Mouse (Mus musculus) hindbrain, embryonic 16.5 days (tissue): ENCODE data around the gene Nrxn2. TPM values are rescaled to one million over a fixed set of nuclear protein-coding genes. Genes with fewer than 3 reads are reported as not detected.
A peak's percentile ranks its signal among the peaks of the same experiment; 100 is the strongest.

Source experiments
- ATAC-seq: fragments of 200-750 bp; cut with Nextera tagmentation; 2 replicates; pipeline ENCODE4 v1.8.0; 2017; ENCODE audit warnings: moderate TSS enrichment, moderate library complexity
- H3K27ac ChIP-seq: fragments of 300-500 bp; sonication (generic); 2 replicates; pipeline ENCODE4 v1.5.1; 2014; ENCODE audit warnings: low read depth, mild to moderate bottlenecking, control low read depth, low read length, moderate library complexity
- H3K27me3 ChIP-seq: fragments of 300-500 bp; sonication (generic); replicated peaks from 2 replicates; pipeline ENCODE4 v1.6.1; 2014; ENCODE audit warnings: low read length; ENCODE audit not compliant: control insufficient read depth, insufficient read depth
- H3K36me3 ChIP-seq: fragments of 300-500 bp; sonication (generic); 2 replicates; pipeline ENCODE4 v1.6.1; 2014; ENCODE audit warnings: mild to moderate bottlenecking, low read length, moderate library complexity, mixed read lengths; ENCODE audit not compliant: control insufficient read depth, insufficient read depth
- H3K4me1 ChIP-seq: fragments of 300-500 bp; sonication (generic); 2 replicates; pipeline ENCODE4 v1.6.1; 2014; ENCODE audit warnings: low read depth, low read length; ENCODE audit not compliant: control insufficient read depth, insufficient read depth
- H3K4me2 ChIP-seq: fragments of 300-500 bp; sonication (generic); 2 replicates; pipeline ENCODE4 v1.6.1; 2014; ENCODE audit warnings: mild to moderate bottlenecking, low read length, control low read depth, moderate library complexity
- H3K4me3 ChIP-seq: fragments of 300-500 bp; sonication (generic); 2 replicates; pipeline ENCODE4 v1.5.1; 2014; ENCODE audit warnings: mild to moderate bottlenecking, low read length, control low read depth, moderate library complexity
- H3K9ac ChIP-seq: fragments of 300-500 bp; sonication (generic); 2 replicates; pipeline ENCODE4 v1.6.1; 2014; ENCODE audit warnings: low read depth, mild to moderate bottlenecking, control low read depth, low read length, moderate library complexity
- H3K9me3 ChIP-seq: fragments of 300-500 bp; sonication (generic); 2 replicates; pipeline ENCODE4 v1.6.1; 2014; ENCODE audit warnings: mild to moderate bottlenecking, low read length, moderate library complexity; ENCODE audit not compliant: control insufficient read depth
- WGBS: fragments of 180-500 bp; shearing (Covaris S2); extraction: QIAGEN DNeasy Blood & Tissue Kit; methylation state at CpG from one replicate; pipeline ENCODE4 v1.1.7; 2014; 5-methylcytosine and 5-hydroxymethylcytosine counted together
- polyA plus RNA-seq: library from polyadenylated mRNA; unstranded; fragments of >200 nt; fragmentation: Nextera tagmentation; extraction: Ambion mirVana; gene quantifications from 2 replicates; pipeline ENCODE4 v1.2.1, GENCODE M21; 2015

The Nrxn2 gene
- polyA plus RNA-seq, 1 experiment from 2014 or later: 37.1 TPM

DNA sequence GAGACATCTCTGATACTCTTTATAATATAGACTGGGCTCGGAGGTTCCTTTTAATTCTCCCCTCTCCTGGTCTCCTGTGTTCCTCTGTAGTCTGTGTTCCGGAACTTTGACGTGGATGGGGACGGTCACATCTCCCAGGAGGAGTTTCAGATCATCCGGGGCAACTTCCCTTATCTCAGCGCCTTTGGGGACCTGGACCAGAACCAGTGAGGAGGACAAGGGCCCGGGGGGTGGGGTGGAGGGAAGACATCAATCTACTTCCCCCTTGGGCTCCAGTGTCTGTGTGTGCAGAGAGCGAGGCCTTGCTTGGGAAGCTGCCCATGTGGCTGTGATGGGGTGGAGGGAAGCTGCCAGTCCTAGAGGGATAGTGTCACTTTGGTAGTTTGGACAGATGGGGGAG is 9.8 kb upstream of the Nrxn2 start:
- Histone ChIP-seq H3K27ac (no peak overlapping the region), H3K4me1 (no peaks in the 10 kb centered on the region), H3K4me3 (no peak overlapping the region), H3K9ac (no peak overlapping the region), H3K27me3 (no peaks in the 10 kb centered on the region), H3K4me2 (no peak overlapping the region), H3K36me3 (peaks cover 3% of the 10 kb centered on the region; the same call in 1 of the 2 replicates), H3K9me3 (no peaks in the 10 kb centered on the region)
- 70% methylated on average over 8 of the region's 8 CpGs for WGBS
- no peak for ATAC-seq

DNA sequence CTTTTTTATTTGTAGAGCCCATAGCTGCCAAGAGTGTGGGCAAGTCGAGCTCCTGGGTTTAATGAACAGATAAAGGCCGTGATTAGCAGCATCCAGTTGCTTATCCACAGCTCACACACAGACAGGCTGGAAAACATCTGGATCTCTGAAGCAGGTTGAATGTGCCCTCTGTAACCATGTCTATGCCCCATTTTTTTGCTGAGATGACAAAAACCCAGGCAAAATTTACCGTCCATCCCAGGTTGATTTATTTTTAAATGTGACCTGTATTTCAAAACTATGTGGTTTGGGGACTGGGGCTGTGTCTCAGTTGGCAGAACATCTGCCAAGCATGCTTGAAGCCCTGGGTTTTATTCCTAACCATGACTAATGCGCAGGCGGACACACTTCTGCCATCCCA is 9.4 kb upstream of the Nrxn2 start:
- Histone ChIP-seq H3K4me3 (no peak overlapping the region), H3K9me3 (no peaks in the 10 kb centered on the region), H3K9ac (no peak overlapping the region), H3K27ac (no peak overlapping the region), H3K4me2 (no peak overlapping the region), H3K36me3 (peaks cover 3% of the 10 kb centered on the region; the same call in 1 of the 2 replicates), H3K4me1 (no peaks in the 10 kb centered on the region), H3K27me3 (no peaks in the 10 kb centered on the region)
- no peak for ATAC-seq
- WGBS: 75% methylated on average over 5 of the region's 5 CpGs

DNA sequence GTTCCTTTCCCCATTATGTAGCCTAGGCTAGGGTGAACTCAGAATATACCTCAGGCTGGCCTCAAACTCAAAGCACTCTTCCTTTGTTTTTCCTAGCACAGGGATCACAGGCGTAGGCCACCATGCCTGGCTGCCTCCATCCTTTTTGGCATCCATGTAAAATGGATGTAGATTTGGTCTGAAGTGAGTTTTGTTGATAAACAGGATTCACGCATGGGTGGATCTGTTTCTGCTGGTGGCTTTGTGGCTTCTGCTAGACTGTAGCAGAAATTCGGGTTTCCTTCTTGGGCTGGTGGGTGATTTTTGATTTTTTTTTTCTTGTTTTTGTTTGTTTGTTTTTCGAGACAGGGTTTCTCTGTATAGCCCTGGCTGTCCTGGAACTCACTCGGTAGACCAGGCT is 8.6 kb upstream of the Nrxn2 start:
- no peaks in the 10 kb centered on the region for H3K27me3 ChIP-seq
- 87% methylated on average over 5 of the region's 5 CpGs for WGBS
- no peak overlapping the region for H3K4me2 ChIP-seq
- no peak overlapping the region for H3K4me3 ChIP-seq
- no peak for ATAC-seq
- H3K36me3 ChIP-seq: peaks cover 3% of the 10 kb centered on the region; the same call in 1 of the 2 replicates
- no peaks in the 10 kb centered on the region for H3K9me3 ChIP-seq
- H3K4me1 ChIP-seq: no peaks in the 10 kb centered on the region; the same call in 1 of the 2 replicates
- H3K9ac ChIP-seq: no peak overlapping the region
- no peak overlapping the region for H3K27ac ChIP-seq

DNA sequence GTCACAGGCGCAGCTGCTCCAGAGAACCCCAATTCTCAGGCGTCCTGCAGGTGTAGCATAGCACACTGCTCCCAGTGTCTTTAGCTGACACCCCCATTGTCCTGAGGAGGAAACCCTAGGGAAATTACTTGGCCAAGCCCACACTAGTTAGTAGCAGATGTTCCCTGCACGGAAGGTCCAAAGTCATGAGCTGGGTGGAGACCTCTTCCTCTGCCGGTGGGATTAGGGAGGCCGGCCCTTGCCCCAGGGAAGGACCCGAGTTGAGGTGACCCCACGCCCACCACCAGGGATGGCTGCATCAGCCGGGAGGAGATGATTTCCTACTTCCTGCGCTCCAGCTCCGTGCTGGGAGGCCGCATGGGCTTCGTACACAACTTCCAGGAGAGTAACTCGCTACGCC is 5.7 kb upstream of the Nrxn2 start:
- H3K27me3 ChIP-seq: no peaks in the 10 kb centered on the region
- 75% methylated on average over 14 of the region's 14 CpGs for WGBS

DNA sequence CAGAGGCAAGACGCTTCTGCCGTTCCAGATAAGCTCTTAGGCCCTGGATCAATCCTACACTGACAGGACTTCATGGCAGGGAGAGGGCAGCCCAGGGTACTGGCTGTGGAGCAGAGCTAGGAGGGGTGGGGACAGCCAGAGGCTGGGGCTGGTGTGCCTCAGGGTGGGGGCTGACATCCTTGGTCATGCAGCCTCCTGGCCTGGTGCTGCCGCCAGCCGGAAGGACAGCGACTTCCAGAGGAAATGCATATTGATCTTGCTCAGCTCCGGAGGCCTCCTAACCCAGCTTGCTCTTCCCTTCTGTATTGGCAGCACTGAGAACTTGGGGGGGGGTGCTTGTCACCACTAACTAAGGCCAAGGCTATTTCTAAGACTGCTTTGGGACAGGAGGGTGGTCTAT is 3.1 kb upstream of the Nrxn2 start:
- H3K4me1 ChIP-seq: peaks cover 34% of the 10 kb centered on the region
- WGBS: 34% methylated on average over 6 of the region's 6 CpGs
- no peaks in the 10 kb centered on the region for H3K9me3 ChIP-seq
- peak overlapping the region; percentile 28 for H3K9ac ChIP-seq
- no peak overlapping the region for H3K4me3 ChIP-seq
- ATAC-seq: no peak
- H3K27ac ChIP-seq: peak overlapping the region; percentile 77
- H3K27me3 ChIP-seq: no peaks in the 10 kb centered on the region
- H3K4me2 ChIP-seq: no peak overlapping the region
- H3K36me3 ChIP-seq: no peaks in the 10 kb centered on the region

More for the DNA sequence above, 5.7 kb upstream of the Nrxn2 start:
- no peak for ATAC-seq
- Histone ChIP-seq H3K36me3 (no peaks in the 10 kb centered on the region; the same call in 1 of the 2 replicates), H3K4me3 (no peak overlapping the region), H3K4me1 (peaks cover 28% of the 10 kb centered on the region), H3K9ac (no peak overlapping the region), H3K27ac (no peak overlapping the region), H3K4me2 (no peak overlapping the region), H3K9me3 (no peaks in the 10 kb centered on the region)

DNA sequence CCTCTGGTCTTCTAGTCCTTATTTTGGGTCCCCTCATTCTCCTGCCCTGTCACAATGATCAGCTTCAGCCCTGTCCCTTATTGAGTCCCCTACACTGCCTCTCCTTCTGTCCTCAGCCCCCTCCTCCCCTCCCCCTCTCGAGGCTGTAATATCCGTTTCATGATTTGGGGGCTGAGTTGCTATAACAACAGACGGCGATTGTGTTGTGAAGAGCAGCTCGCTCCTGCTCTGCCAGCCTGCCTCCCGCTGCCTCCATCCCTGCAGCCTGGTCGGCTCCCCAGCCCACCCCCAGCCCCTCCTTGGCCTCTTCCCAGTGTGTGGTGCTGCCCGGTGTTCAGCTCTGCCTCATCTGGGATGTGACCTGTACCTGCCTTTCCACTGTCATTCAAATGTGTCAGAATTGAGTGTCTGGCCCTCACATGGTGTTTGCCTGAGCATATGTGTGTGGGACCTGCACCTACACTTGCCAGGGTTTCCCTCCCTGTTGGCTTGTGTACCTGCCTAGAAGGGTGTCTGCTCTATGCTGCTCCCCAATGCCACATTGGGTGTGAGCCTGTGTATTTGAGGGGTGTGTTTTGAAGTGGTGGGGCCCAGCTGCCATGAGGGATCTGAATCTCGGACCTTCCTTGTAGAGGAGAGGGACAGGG is 2.3 kb upstream of the Nrxn2 start:
- H3K4me3 ChIP-seq: no peak overlapping the region
- H3K9ac ChIP-seq: peak overlapping the region; percentile 48
- peak overlapping the region; percentile 11; the same call in 1 of the 2 replicates for H3K4me2 ChIP-seq
- H3K27ac ChIP-seq: peak overlapping the region; percentile 77
- no peaks in the 10 kb centered on the region for H3K9me3 ChIP-seq
- no peaks in the 10 kb centered on the region for H3K27me3 ChIP-seq
- 0 out of 2 replicates have a peak, but pooled peaks have one; percentile 3 for ATAC-seq
- H3K36me3 ChIP-seq: no peaks in the 10 kb centered on the region
- 2% methylated on average over 9 of the region's 9 CpGs for WGBS
- peaks cover 42% of the 10 kb centered on the region for H3K4me1 ChIP-seq

DNA sequence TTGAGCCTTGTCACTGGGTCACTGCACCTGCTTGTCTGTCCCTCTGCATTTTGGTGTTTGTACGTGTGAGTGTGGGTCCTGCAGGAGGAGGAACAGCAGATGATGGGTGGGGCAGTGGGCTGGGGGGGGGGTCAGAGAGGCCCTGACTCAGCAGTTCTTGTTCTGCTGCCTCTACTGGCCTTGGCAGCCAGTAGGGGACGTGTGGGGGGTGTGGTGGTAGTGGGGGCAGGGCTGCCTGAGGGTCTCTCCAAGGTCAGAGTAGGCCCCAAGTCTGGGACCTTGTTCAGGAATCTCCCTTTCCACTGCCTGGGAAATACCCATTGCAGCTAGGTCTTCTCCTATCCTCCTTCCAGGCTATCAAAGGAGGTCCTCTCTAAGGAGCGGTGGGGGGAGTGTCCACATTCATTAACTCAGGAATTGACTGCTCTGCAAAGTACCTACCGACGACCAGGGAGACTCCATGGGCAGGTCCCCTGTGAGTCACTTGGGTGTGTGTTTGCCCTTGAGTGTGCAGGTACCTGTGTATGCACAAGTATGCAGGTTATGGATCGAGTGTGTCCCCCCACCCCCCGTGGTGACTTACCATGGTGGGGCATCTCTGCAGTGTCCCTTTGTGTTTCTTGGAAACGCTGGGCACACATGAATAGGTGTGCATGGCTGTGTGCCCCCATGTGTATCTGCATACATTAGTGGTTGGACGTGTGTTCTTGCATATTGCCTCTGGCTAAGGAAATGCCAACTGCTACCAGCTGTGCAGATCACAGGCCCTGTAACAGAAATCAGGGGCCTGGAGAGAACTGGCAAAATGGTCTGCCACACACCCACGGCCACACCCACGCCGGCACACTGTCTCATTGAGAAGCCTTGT is 1.4 kb upstream of the Nrxn2 start:
- Histone ChIP-seq H3K9ac (0 out of 2 replicates have a peak overlapping the region, but pooled peaks have one; percentile 48), H3K27me3 (no peaks in the 10 kb centered on the region), H3K27ac (peak overlapping the region; percentile 95), H3K36me3 (no peaks in the 10 kb centered on the region), H3K4me1 (peaks cover 50% of the 10 kb centered on the region), H3K9me3 (no peaks in the 10 kb centered on the region), H3K4me2 (peak overlapping the region; percentile 92; the same call in 1 of the 2 replicates), H3K4me3 (no peak overlapping the region)
- no peak for ATAC-seq
- 60% methylated on average over 11 of the region's 12 CpGs for WGBS

DNA sequence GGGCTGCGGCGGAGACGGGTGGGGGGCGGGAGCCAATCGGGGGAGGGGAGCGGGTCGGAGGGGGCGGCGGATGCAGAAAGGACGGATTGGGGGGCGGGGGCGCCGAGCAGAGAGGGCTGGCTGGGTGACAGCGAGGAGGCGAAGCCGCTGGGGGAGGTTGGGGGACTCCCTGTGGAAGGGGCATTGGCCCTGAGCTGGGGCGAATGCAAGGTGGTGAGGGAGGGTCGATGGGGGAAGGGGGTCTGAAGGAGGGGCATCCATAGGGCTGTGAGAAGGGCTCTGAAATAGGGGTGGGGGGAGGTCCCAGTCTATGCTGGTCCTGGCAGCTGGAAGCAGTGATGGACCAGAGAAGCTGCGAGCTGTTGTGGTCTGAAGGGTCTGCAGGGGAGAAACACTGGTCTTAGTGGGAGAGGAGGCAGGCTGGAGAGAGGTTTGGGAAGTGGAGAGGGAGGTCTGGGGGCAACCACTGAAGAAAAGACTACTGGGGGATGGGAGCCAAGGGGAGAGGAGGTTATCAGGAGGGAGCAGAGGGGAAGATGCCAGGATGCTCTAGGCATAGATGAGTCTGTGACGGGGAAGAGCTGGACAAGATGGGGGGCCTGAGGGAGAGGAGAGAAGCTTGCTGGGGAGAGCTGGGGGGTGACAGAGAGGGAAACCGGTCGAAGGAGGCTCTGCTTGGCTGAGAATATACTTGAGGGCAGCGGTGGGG is 607 bp downstream of the Nrxn2 start:
- Histone ChIP-seq H3K4me2 (peak overlapping the region; percentile 92), H3K4me1 (peaks cover 70% of the 10 kb centered on the region), H3K36me3 (no peaks in the 10 kb centered on the region), H3K27me3 (no peaks in the 10 kb centered on the region), H3K27ac (peak overlapping the region; percentile 94), H3K9me3 (no peaks in the 10 kb centered on the region), H3K4me3 (peak overlapping the region; percentile 70), H3K9ac (peak overlapping the region; percentile 86)
- ATAC-seq: peak; percentile 4
- WGBS: 3% methylated on average over 19 of the region's 23 CpGs
